Mouse (Mus musculus): ENCODE data around the gene Hspb11. TPM values are rescaled to one million over a fixed set of nuclear protein-coding genes. Genes with fewer than 3 reads are reported as not detected.

Gene Hspb11
- polyA plus RNA-seq, 1 experiment from 2014 or later = 42.0 TPM

DNA sequence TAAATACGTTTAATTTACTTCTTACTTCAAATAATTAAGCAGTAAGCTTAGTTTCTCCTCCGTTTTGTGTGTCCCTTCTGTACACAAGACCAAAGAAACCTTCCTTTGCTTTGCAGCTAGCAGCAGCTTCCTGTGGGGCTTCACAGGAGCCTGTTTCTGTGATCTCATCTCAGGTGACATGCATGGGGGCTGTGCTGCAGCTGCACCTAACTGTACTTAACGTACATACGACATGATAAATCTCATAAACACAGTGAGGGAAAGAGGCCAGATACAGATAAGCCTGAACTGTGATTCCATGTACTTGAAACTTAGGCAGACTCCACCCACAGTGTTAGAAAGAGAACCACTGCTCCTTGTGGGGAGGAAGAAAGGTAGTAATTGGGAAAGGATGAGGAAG lies 6.6 kb downstream of the Hspb11 start:
- no peaks in the 10 kb centered on the region for H3K4me1 ChIP-seq
- peaks cover 3% of the 10 kb centered on the region; the same call in 1 of the 2 replicates for H3K36me3 ChIP-seq
- no peak for ATAC-seq (ENCODE audit: low FRiP score, low read depth)
- no peaks in the 10 kb centered on the region for H3K27me3 ChIP-seq (replicated peaks)
- no peak overlapping the region for H3K27ac ChIP-seq
- no peak overlapping the region for H3K4me3 ChIP-seq
- H3K9me3 ChIP-seq = no peaks in the 10 kb centered on the region
- whole genome bisulfite sequencing = 77% methylated on average over 4 of the region's 4 CpGs
- no peak overlapping the region for H3K9ac ChIP-seq
- H3K4me2 ChIP-seq (replicated peaks) = no peak overlapping the region

DNA sequence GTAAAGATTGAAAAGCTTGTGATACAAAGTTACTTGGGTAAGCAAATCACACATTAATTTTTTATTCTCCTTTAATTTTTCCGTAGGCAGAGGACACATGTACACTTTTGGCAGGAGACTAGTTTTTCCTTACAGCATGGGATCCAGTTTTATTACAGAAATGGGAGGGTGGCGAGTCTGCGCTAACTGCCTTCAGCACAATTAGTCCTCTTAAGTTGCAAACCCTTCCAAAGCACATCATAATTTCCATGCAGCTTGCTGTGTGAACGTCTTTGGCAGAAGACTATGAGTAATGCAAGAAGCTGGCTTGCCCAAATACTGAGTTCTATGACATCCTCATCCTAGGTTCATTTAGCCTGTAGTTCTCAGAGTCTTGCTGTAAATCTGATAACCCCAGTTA lies 20.3 kb downstream of the Hspb11 start:
- Histone ChIP-seq H3K27me3 (replicated peaks) (no peaks in the 10 kb centered on the region), H3K27ac (no peak overlapping the region), H3K4me1 (peaks cover 5% of the 10 kb centered on the region), H3K9ac (no peak overlapping the region), H3K9me3 (no peaks in the 10 kb centered on the region), H3K36me3 (0 out of 2 replicates have a peak, but pooled peaks cover 3% of the 10 kb centered on the region), H3K4me3 (no peak overlapping the region), H3K4me2 (replicated peaks) (no peak overlapping the region)
- no peak for ATAC-seq (ENCODE audit: low FRiP score, low read depth)
- WGBS = 86% methylated on average over 4 of the region's 4 CpGs

DNA sequence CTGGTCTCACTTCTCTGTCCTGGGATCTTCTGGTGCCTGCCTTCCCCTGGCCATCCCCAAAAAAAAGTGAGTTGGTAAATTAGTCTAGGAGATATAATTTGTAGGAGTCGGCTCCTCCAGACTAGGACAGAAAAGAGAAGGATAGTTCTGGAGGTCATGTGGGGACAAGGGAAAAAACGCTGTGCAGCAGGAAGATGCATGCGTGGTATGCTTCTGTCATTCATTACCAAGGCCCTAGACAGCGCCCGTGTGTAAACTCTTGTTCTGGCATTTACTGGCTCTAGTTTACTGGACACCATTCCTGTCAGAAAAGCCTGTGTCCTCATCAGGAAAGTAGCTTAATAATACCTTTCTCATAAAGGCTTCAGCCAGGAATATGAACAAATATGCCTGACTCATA lies 21.1 kb downstream of the Hspb11 start:
- Histone ChIP-seq H3K9ac (no peak overlapping the region), H3K9me3 (no peaks in the 10 kb centered on the region), H3K4me3 (no peak overlapping the region), H3K27me3 (replicated peaks) (no peaks in the 10 kb centered on the region), H3K27ac (no peak overlapping the region), H3K4me1 (peaks cover 5% of the 10 kb centered on the region), H3K36me3 (0 out of 2 replicates have a peak, but pooled peaks cover 3% of the 10 kb centered on the region), H3K4me2 (replicated peaks) (no peak overlapping the region)
- no peak for ATAC-seq (ENCODE audit: low FRiP score, low read depth)
- WGBS = 88% methylated on average over 5 of the region's 5 CpGs

DNA sequence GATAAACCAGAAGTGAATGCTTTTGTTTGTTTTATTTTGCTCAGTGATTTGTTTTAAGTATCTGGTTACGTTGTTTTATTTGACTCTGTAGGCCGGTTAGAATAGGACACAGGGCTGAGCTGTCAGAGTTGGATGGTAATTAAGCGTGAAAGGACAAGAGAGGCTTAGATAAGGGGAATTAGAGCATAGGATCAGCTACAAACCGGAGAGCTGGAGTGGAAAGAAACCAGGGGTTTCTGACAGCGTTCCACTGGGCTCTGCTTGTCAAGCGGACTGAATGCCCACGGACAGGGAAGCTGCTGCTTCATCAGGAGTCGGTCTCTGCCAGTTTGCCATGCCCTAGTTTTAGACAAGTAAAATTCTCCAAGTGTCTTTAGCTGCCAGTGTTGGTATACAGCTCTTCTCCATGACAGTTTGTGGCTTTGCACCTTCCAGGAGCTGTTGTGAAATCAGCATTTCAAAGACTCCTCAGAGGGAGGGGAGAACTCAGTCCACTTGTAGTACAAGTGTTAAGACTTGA lies 24.9 kb downstream of the Hspb11 start:
- Histone ChIP-seq H3K4me3 (no peak overlapping the region), H3K4me2 (replicated peaks) (0 out of 2 replicates have a peak overlapping the region, but pooled peaks have one; percentile 1), H3K27ac (no peak overlapping the region), H3K9me3 (no peaks in the 10 kb centered on the region), H3K27me3 (replicated peaks) (no peaks in the 10 kb centered on the region), H3K4me1 (peaks cover 5% of the 10 kb centered on the region), H3K36me3 (peaks cover 13% of the 10 kb centered on the region), H3K9ac (no peak overlapping the region)
- ATAC-seq (ENCODE audit: low FRiP score, low read depth) = no peak
- WGBS = 10% methylated on average over 8 of the region's 8 CpGs

DNA sequence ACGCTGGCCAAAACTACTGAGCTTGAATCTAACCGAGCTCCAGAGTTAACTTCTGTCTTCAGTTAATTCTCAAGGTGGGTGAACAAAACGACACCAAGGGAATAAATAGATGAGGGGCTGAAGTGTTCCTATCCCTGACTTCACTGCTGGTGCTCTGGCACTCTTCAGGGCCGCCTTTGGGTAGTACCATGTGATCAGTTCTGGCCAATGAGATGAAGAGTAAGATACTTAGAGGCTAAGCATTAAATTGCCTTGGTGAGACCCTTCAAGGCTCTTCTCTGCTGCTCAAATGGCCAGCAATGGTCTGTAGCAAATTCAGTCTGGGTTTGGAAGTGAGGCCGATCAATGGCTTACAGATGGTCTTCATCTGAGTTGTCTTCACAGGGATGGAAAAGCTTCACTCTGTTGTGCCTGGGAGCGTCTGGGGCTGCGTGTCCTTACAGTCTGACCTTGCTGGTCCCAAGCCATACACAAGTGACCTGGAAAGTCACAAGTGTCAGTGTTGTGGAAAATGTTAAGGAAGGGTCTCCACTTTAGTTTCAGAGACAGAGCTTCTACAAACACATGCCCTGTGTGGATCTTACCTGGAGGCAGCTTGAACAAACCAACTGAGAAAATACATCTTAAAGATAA lies 27.6 kb downstream of the Hspb11 start:
- ATAC-seq (ENCODE audit: low FRiP score, low read depth) = no peak
- 81% methylated on average over 7 of the region's 7 CpGs for WGBS
- H3K9ac ChIP-seq = no peak overlapping the region
- peaks cover 5% of the 10 kb centered on the region for H3K4me1 ChIP-seq
- H3K4me2 ChIP-seq (replicated peaks) = no peak overlapping the region
- H3K9me3 ChIP-seq = no peaks in the 10 kb centered on the region
- no peak overlapping the region for H3K27ac ChIP-seq
- H3K4me3 ChIP-seq = no peak overlapping the region
- H3K36me3 ChIP-seq = peaks cover 11% of the 10 kb centered on the region
- H3K27me3 ChIP-seq (replicated peaks) = no peaks in the 10 kb centered on the region

DNA sequence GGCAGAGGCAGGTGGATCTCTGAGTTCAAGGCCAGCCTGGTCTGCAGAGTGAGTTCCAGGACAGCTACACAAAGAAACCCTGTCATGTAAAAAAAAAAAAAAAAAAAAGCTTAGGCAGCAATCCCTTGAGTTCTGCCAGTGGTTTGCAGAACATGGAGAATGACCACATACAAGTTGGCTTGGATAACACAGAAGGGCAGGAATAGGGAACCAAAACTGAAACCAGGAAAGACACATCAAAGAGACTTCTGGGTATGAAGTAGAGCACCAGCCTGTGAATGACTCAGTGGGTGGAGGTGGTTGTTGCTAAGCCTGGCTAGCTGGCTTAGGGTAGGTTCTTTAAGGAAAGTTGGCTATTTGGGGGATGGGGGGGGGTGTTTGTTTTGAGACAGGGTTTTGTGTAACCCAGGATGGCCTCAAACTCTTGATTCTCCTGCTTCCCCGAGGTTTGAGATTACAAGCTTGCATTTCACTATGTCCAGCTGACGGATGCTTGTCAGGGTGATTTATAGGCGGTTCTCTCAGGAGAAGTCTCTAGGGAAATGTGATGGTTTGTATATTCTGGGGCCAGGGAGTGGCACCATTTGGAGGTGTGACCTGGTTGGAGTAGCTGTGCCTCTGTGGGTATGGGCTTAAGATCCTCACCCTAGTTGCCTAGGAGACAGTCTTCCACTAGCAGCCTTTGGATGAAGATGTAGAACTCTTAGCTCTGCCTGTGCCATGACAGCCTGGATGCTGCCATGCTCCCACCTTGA lies 32.2 kb downstream of the Hspb11 start:
- H3K36me3 ChIP-seq = peaks cover 5% of the 10 kb centered on the region
- ATAC-seq (ENCODE audit: low FRiP score, low read depth) = no peak
- no peaks in the 10 kb centered on the region for H3K27me3 ChIP-seq (replicated peaks)
- no peaks in the 10 kb centered on the region for H3K9me3 ChIP-seq
- H3K9ac ChIP-seq = no peak overlapping the region
- H3K27ac ChIP-seq = no peak overlapping the region
- H3K4me2 ChIP-seq (replicated peaks) = no peak overlapping the region
- WGBS = 80% methylated on average over 3 of the region's 3 CpGs
- H3K4me3 ChIP-seq = no peak overlapping the region
- H3K4me1 ChIP-seq = no peaks in the 10 kb centered on the region

DNA sequence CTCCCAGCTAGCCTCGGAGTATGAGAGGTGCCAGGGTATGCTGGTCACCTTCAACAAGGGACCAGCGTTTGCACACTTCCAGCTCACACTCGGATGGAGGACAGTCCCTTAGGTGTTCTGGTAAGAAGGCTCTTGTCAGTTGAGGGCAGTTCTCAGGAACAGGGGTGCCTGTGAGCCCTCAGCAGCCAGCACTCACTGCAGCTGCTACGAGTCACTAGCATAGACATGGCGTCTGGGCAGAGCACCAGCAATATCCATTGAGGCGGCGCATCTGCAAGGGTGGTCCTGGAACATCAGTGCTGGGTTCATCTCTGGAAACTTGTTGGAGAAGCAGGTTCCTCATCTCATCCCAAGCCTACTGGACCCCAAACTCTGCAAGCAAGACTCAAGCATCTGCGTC lies 33.0 kb downstream of the Hspb11 start:
- Histone ChIP-seq H3K4me1 (no peaks in the 10 kb centered on the region), H3K36me3 (no peaks in the 10 kb centered on the region), H3K27me3 (replicated peaks) (no peaks in the 10 kb centered on the region), H3K4me2 (replicated peaks) (no peak overlapping the region), H3K27ac (no peak overlapping the region), H3K9me3 (no peaks in the 10 kb centered on the region), H3K9ac (no peak overlapping the region), H3K4me3 (no peak overlapping the region)
- 95% methylated on average over 8 of the region's 8 CpGs for WGBS
- ATAC-seq (ENCODE audit: low FRiP score, low read depth) = no peak

DNA sequence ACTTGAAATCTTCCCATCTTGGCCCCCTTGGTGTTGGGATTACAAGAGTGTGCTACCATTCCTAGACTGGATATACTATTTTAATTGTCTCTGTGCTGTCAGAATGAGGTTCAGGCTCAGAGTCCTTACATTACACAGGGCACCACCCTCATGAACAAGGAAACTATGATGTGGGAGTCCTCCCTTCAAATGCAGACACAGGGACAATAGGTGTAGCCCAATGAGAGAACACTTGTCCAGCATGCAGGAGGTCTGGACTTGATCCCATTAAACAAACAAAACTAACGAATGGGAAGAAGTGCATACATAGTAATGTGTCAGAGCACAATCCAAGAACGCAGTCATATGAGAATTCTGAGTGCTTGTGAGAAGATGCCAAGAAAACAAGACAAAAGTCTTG lies 34.1 kb downstream of the Hspb11 start:
- Histone ChIP-seq H3K9ac (no peak overlapping the region), H3K9me3 (no peaks in the 10 kb centered on the region), H3K27me3 (replicated peaks) (no peaks in the 10 kb centered on the region), H3K4me2 (replicated peaks) (no peak overlapping the region), H3K27ac (no peak overlapping the region), H3K4me3 (no peak overlapping the region), H3K4me1 (no peaks in the 10 kb centered on the region), H3K36me3 (no peaks in the 10 kb centered on the region)
- 88% methylated on average over 2 of the region's 2 CpGs for WGBS
- ATAC-seq (ENCODE audit: low FRiP score, low read depth) = no peak

DNA sequence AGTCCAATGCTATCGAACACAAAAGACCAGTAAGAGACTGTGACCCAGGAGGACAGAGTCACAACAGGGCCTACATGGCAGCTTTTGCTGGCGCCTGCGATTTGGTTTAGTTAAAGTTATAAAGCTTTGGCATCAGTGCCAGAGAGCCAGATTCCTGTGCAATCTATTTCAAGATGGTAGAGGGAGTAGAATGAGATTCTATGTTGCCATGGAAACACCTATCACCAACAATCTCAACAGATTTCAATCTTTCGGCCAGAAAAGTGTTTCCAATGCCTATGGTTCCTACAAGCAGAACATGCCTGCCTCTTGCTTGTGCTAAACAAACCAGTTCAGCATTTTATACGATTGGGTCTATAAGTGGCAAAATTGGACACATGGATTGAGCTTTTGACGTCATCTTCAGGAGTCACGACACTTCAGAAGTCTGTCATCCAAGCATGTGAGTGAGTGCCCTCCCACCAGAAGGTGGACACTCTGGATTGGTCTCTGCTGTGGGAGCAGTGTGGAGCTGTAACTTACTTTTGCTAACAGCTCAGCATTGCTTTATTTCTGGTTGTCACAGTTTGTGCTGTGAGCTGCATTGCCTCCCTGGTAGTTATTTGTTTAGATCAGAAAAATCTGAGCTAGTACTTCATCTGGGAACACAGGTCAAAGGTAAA lies 38.3 kb downstream of the Hspb11 start:
- Histone ChIP-seq H3K27ac (no peak overlapping the region), H3K4me1 (no peaks in the 10 kb centered on the region), H3K4me2 (replicated peaks) (no peak overlapping the region), H3K27me3 (replicated peaks) (no peaks in the 10 kb centered on the region), H3K36me3 (no peaks in the 10 kb centered on the region), H3K4me3 (no peak overlapping the region), H3K9me3 (no peaks in the 10 kb centered on the region), H3K9ac (no peak overlapping the region)
- ATAC-seq (ENCODE audit: low FRiP score, low read depth) = no peak
- 86% methylated on average over 7 of the region's 7 CpGs for WGBS

DNA sequence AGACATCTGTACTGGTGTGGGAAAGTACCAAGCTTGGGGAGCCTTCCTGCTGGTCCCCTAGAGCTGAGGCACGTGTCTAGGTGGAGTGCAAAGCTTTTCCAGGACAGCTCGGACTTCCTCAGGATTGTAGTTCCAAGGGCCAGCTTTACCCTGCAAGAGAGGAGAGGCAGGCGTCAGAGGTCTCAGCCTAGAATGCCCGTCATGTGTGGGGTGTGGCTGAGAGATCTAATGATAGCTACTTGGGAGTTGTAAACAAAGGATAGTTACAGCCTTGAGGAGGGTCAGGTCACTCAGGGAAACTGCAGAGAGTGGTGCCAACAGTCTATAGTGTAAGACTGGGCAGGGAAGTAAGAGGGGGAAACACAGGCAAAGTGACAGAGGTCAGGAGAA lies 38.9 kb downstream of the Hspb11 start:
- WGBS = 43% methylated on average over 4 of the region's 4 CpGs
- ATAC-seq (ENCODE audit: low FRiP score, low read depth) = no peak
- H3K4me3 ChIP-seq = no peak overlapping the region

DNA sequence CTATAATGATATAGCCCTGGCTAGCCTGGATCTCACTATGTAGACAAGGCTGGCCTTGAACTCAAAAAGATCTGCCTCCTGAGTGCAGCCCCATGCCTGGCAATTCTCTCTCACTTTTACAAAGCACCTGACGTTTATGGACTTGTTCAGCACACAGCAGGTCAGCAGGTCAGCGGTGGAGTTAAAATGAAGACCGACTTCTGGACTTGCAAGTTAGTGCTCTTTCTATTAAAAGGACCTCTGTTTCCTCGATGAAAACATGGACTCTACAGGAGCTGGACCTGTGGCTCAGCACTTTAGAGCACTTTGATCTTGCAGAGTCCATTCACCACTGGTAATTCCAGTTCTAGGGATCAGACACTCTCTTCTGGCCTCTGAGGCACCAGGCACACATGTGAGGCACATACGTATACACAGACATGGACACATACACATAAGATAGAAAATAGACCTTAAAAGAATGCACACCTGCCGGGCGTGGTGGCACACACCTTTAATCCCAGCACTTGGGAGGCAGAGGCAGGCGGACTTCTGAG lies 44.7 kb downstream of the Hspb11 start:
- Histone ChIP-seq H3K4me3 (no peak overlapping the region), H3K27ac (no peak overlapping the region), H3K4me1 (no peaks in the 10 kb centered on the region), H3K9ac (no peak overlapping the region), H3K4me2 (replicated peaks) (no peak overlapping the region), H3K36me3 (no peaks in the 10 kb centered on the region), H3K9me3 (no peaks in the 10 kb centered on the region), H3K27me3 (replicated peaks) (no peaks in the 10 kb centered on the region)
- no peak for ATAC-seq (ENCODE audit: low FRiP score, low read depth)
- 82% methylated on average over 8 of the region's 8 CpGs for WGBS

More for the DNA sequence above, 38.9 kb downstream of the Hspb11 start:
- Histone ChIP-seq H3K27ac (no peak overlapping the region), H3K4me1 (no peaks in the 10 kb centered on the region), H3K36me3 (no peaks in the 10 kb centered on the region), H3K9ac (no peak overlapping the region), H3K9me3 (no peaks in the 10 kb centered on the region), H3K27me3 (replicated peaks) (no peaks in the 10 kb centered on the region), H3K4me2 (replicated peaks) (no peak overlapping the region)

DNA sequence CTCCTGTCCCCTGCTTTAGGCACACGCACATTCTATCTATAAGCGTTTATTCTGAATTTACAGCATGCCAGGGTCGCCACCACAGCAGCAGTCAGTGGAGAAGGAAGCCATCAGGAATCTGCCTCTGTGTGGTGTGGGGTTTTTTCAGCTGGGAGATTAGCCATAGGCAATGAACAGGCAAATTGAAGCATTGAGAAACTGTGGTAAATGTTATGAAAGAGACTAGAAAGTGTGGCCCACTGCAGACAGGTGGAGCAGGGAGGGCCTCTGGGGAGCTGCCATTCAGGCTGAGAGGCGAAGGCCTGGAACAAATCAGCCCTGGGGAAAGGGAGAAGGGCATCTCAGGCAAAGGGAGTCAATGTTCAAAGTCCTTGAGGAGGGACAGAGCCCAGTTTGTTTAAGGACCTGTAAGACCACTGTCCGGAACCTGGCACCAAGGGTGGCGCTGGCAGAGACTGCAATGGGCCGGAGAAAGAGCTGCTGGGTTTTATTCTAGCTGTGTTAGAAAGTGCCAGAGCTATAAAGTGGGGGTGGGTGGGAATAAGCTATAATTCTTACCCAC lies 46.5 kb downstream of the Hspb11 start:
- H3K4me1 ChIP-seq = no peaks in the 10 kb centered on the region
- H3K4me2 ChIP-seq (replicated peaks) = no peak overlapping the region
- no peak overlapping the region for H3K9ac ChIP-seq
- 84% methylated on average over 7 of the region's 7 CpGs for WGBS
- H3K4me3 ChIP-seq = no peak overlapping the region
- no peaks in the 10 kb centered on the region for H3K27me3 ChIP-seq (replicated peaks)
- no peaks in the 10 kb centered on the region for H3K9me3 ChIP-seq
- no peaks in the 10 kb centered on the region for H3K36me3 ChIP-seq
- ATAC-seq (ENCODE audit: low FRiP score, low read depth) = no peak
- H3K27ac ChIP-seq = no peak overlapping the region
